Mouse (Mus musculus) ES-E14 (cell line): Measurements from ENCODE around the gene Ehd2.

Experiments used
- CHD2 ChIP-seq: IDR thresholded peaks from 2 replicates; pipeline ENCODE4 v1.6.1; 2014; ENCODE audit warnings: mild to moderate bottlenecking, low read depth, low read length, inconsistent platforms
- HCFC1 ChIP-seq: IDR thresholded peaks from 2 replicates; pipeline ENCODE4 v1.6.1; 2012; ENCODE audit warnings: low read length, inconsistent platforms, borderline replicate concordance; ENCODE audit not compliant: insufficient read depth
- ZC3H11A ChIP-seq: IDR thresholded peaks from 2 replicates; pipeline ENCODE4 v1.6.1; 2012; ENCODE audit warnings: low read depth, mild to moderate bottlenecking, inconsistent platforms, low read length, borderline replicate concordance
- ZNF384 ChIP-seq: IDR thresholded peaks from 2 replicates; pipeline ENCODE4 v1.6.1; 2012; ENCODE audit warnings: low read depth, low read length, inconsistent platforms

DNA sequence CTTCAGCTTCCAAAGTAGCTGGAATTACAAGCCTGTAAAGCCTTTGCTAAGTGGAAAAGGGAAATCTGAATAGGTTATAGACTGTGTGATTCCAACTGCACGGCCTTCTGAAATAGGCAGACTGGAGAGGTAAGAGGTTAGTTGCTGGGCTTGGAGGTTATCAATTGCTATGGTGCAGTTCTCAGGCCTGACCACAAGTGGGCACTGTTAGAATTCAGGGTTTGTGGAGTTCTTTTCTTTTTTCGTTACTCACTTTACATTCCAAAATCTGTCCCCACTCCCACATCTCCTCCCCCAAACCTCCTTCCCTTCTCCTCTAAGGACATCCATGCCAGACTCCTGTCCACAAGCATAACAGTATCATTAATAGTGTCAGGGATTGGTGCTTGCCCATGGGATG, 53.1 kb downstream of the Ehd2 start:
- TF ChIP-seq ZC3H11A (no peak), ZNF384 (no peak), CHD2 (no peak), HCFC1 (no peak)
